Mouse (Mus musculus) granulocyte monocyte progenitor cell, adult 5-6 weeks (primary cell): ENCODE measurements around the gene Nccrp1. TPM values are rescaled to one million over a fixed set of nuclear protein-coding genes. Genes with fewer than 3 reads are reported as not detected.
A peak's percentile ranks its signal among the peaks of the same experiment; 100 is the strongest.
"Not testable (repeated sequence)": the region's sequence is repeated elsewhere in the genome, so short reads cannot be mapped to it uniquely, and the experiment has no call there.

Experiments
- ATAC-seq: replicated peaks from 2 replicates; pipeline ENCODE4 v1.8.0; 2016; ENCODE audit warnings: mild to moderate bottlenecking, moderate TSS enrichment, inconsistent platforms; ENCODE audit not compliant: poor library complexity, severe bottlenecking
- total RNA-seq, 2 experiments: library from RNA; stranded (forward) in 1 of 2; stranded (reverse) in 1 of 2; fragments of 200-712, 200-1000 nt in 1 of 2; fragments of >200 nt in 1 of 2; fragmentation: Nextera tagmentation in 1 of 2; gene quantifications; 2 replicates each; pipeline ENCODE4 v1.2.3; 2014 to 2017

Nccrp1 gene
- total RNA-seq, 2 experiments from 2014 or later = not detected

GRCm38 (mm10) chr7:28532005-28532404 is 15.0 kb downstream of the Nccrp1 start:
- ATAC-seq = no peak

- peak; percentile 96 for ATAC-seq
These were observed 18.9 kb downstream of the Nccrp1 start for GRCm38 (mm10) chr7:28527922-28528719.

- ATAC-seq = not testable (repeated sequence)
These were observed 24.5 kb downstream of the Nccrp1 start, which contains the start of gene Ifnl3 for GRCm38 (mm10) chr7:28522536-28522935. Ifnl3 (plus strand) TSS chr7:28522836.

GRCm38 (mm10) chr7:28511441-28511840 is 35.6 kb downstream of the Nccrp1 start:
- no peak for ATAC-seq

GRCm38 (mm10) chr7:28510405-28510974 is 36.6 kb downstream of the Nccrp1 start, which contains the start of gene Ifnl2:
Ifnl2 (minus strand) TSS chr7:28510455.
- ATAC-seq = not testable (repeated sequence)

GRCm38 (mm10) chr7:28509121-28509520 is 37.9 kb downstream of the Nccrp1 start:
- not testable (repeated sequence) for ATAC-seq

- no peak; the same call in 1 of the 2 replicates for ATAC-seq
These were observed 41.5 kb downstream of the Nccrp1 start for GRCm38 (mm10) chr7:28505585-28505984.

GRCm38 (mm10) chr7:28495426-28495825 is 51.6 kb downstream of the Nccrp1 start:
- ATAC-seq = no peak

Other genes starting within 250 kb of the Nccrp1 start
- gene Dll3, start 245.0 kb downstream of the Nccrp1 start, total RNA-seq (2014; fragmentation: Nextera tagmentation) = not detected in 2 replicates
- 0.10 TPM in 1 of 2 replicates, not detected in the other for gene Dll3, start 245.0 kb downstream of the Nccrp1 start, total RNA-seq (2017)
- 60.1 and 83.1 TPM in 2 replicates for gene Timm50, start 235.2 kb downstream of the Nccrp1 start, total RNA-seq (2014; fragmentation: Nextera tagmentation)
- 45.8 and 47.7 TPM in 2 replicates for gene Timm50, start 235.2 kb downstream of the Nccrp1 start, total RNA-seq (2017)
- 72.1 and 81.1 TPM in 2 replicates for gene Supt5, start 208.5 kb downstream of the Nccrp1 start, total RNA-seq (2014; fragmentation: Nextera tagmentation)
- 61.2 and 64.1 TPM in 2 replicates for gene Supt5, start 208.5 kb downstream of the Nccrp1 start, total RNA-seq (2017)
- gene Rps16, start 196.6 kb downstream of the Nccrp1 start, total RNA-seq (2014; fragmentation: Nextera tagmentation) = 4,181 and 4,473 TPM in 2 replicates
- 929 and 980 TPM in 2 replicates for gene Rps16, start 196.6 kb downstream of the Nccrp1 start, total RNA-seq (2017)
- 4.1 and 6.1 TPM in 2 replicates for gene Plekhg2, start 174.7 kb downstream of the Nccrp1 start, total RNA-seq (2014; fragmentation: Nextera tagmentation)
- gene Plekhg2, start 174.7 kb downstream of the Nccrp1 start, total RNA-seq (2017) = 0.88 and 1.1 TPM in 2 replicates
- 37.1 and 55.8 TPM in 2 replicates for gene Zfp36, start 167.0 kb downstream of the Nccrp1 start, total RNA-seq (2014; fragmentation: Nextera tagmentation)
- gene Zfp36, start 167.0 kb downstream of the Nccrp1 start, total RNA-seq (2017) = 30.8 and 41.3 TPM in 2 replicates
- gene Med29, start 154.5 kb downstream of the Nccrp1 start, total RNA-seq (2014; fragmentation: Nextera tagmentation) = 19.2 and 25.5 TPM in 2 replicates
- gene Med29, start 154.5 kb downstream of the Nccrp1 start, total RNA-seq (2017) = 16.7 and 18.5 TPM in 2 replicates
- 97.6 and 111 TPM in 2 replicates for gene Paf1, start 154.3 kb downstream of the Nccrp1 start, total RNA-seq (2014; fragmentation: Nextera tagmentation)
- 136 and 170 TPM in 2 replicates for gene Paf1, start 154.3 kb downstream of the Nccrp1 start, total RNA-seq (2017)
- 420 and 510 TPM in 2 replicates for gene Gmfg, start 109.8 kb downstream of the Nccrp1 start, total RNA-seq (2014; fragmentation: Nextera tagmentation)
- gene Gmfg, start 109.8 kb downstream of the Nccrp1 start, total RNA-seq (2017) = 682 and 721 TPM in 2 replicates
- 0.80 and 1.7 TPM in 2 replicates for gene Lrfn1, start 95.3 kb downstream of the Nccrp1 start, total RNA-seq (2014; fragmentation: Nextera tagmentation)
- 0.36 and 0.52 TPM in 2 replicates for gene Lrfn1, start 95.3 kb downstream of the Nccrp1 start, total RNA-seq (2017)
- not detected in 2 replicates for gene Ifnl2, start 36.8 kb downstream of the Nccrp1 start, total RNA-seq (2014; fragmentation: Nextera tagmentation)
- not detected in 2 replicates for gene Ifnl2, start 36.8 kb downstream of the Nccrp1 start, total RNA-seq (2017)
- gene Ifnl3, start 24.4 kb downstream of the Nccrp1 start, total RNA-seq (2014; fragmentation: Nextera tagmentation) = not detected in 2 replicates
- gene Ifnl3, start 24.4 kb downstream of the Nccrp1 start, total RNA-seq (2017) = not detected in 2 replicates
- not detected in 2 replicates for gene Sycn, start 6.4 kb downstream of the Nccrp1 start, total RNA-seq (2014; fragmentation: Nextera tagmentation)
- gene Sycn, start 6.4 kb downstream of the Nccrp1 start, total RNA-seq (2017) = not detected in 2 replicates
- 17.5 and 25.0 TPM in 2 replicates for gene Samd4b, start 50.9 kb upstream of the Nccrp1 start, total RNA-seq (2014; fragmentation: Nextera tagmentation)
- gene Samd4b, start 50.9 kb upstream of the Nccrp1 start, total RNA-seq (2017) = 3.4 and 3.9 TPM in 2 replicates
- 3.2 and 3.7 TPM in 2 replicates for gene Pak4, start 50.9 kb upstream of the Nccrp1 start, total RNA-seq (2014; fragmentation: Nextera tagmentation)
- 3.4 and 6.4 TPM in 2 replicates for gene Pak4, start 50.9 kb upstream of the Nccrp1 start, total RNA-seq (2017)
- not detected in 2 replicates for gene Acp7, start 84.1 kb upstream of the Nccrp1 start, total RNA-seq (2014; fragmentation: Nextera tagmentation)
- not detected in 2 replicates for gene Acp7, start 84.1 kb upstream of the Nccrp1 start, total RNA-seq (2017)
- 4.3 TPM in 1 of 2 replicates, not detected in the other for gene Fbxo27, start 145.6 kb upstream of the Nccrp1 start, total RNA-seq (2014; fragmentation: Nextera tagmentation)
- 0.17 TPM in 1 of 2 replicates, not detected in the other for gene Fbxo27, start 145.6 kb upstream of the Nccrp1 start, total RNA-seq (2017)
- 1.3 and 3.3 TPM in 2 replicates for gene Fbxo17, start 169.6 kb upstream of the Nccrp1 start, total RNA-seq (2014; fragmentation: Nextera tagmentation)
- 1.3 and 2.1 TPM in 2 replicates for gene Fbxo17, start 169.6 kb upstream of the Nccrp1 start, total RNA-seq (2017)
- 125 and 177 TPM in 2 replicates for gene Mrps12, start 194.6 kb upstream of the Nccrp1 start, total RNA-seq (2014; fragmentation: Nextera tagmentation)
- gene Mrps12, start 194.6 kb upstream of the Nccrp1 start, total RNA-seq (2017) = 33.2 and 41.8 TPM in 2 replicates
- gene Sars2, start 194.7 kb upstream of the Nccrp1 start, total RNA-seq (2014; fragmentation: Nextera tagmentation) = 19.6 and 21.6 TPM in 2 replicates
- gene Sars2, start 194.7 kb upstream of the Nccrp1 start, total RNA-seq (2017) = 10.4 and 12.4 TPM in 2 replicates
- not detected in 2 replicates for gene Ccer2, start 208.9 kb upstream of the Nccrp1 start, total RNA-seq (2014; fragmentation: Nextera tagmentation)
- gene Ccer2, start 208.9 kb upstream of the Nccrp1 start, total RNA-seq (2017) = not detected in 2 replicates
- gene Sirt2, start 219.5 kb upstream of the Nccrp1 start, total RNA-seq (2014; fragmentation: Nextera tagmentation) = 49.5 and 50.5 TPM in 2 replicates
- gene Sirt2, start 219.5 kb upstream of the Nccrp1 start, total RNA-seq (2017) = 13.9 and 28.8 TPM in 2 replicates
- 22.0 and 36.0 TPM in 2 replicates for gene Nfkbib, start 220.3 kb upstream of the Nccrp1 start, total RNA-seq (2014; fragmentation: Nextera tagmentation)
- gene Nfkbib, start 220.3 kb upstream of the Nccrp1 start, total RNA-seq (2017) = 20.0 and 24.1 TPM in 2 replicates
- gene Rinl, start 241.7 kb upstream of the Nccrp1 start, total RNA-seq (2014; fragmentation: Nextera tagmentation) = 67.9 and 72.3 TPM in 2 replicates
- 55.9 and 75.5 TPM in 2 replicates for gene Rinl, start 241.7 kb upstream of the Nccrp1 start, total RNA-seq (2017)